Mouse (Mus musculus): ENCODE data around the gene Mdga2. TPM values are rescaled to one million over a fixed set of nuclear protein-coding genes. Genes with fewer than 3 reads are reported as not detected.

Gene Mdga2
- 0.08 and 0.20 TPM in 2 replicates for polyA plus RNA-seq (2012; rRNA removed)

GRCm38 (mm10) chr12:67222221-67223025 is at the start of gene Mdga2:
TSS of gene Mdga2 (minus strand) at chr12:67222549.

All from ovary, adult 2 months (tissue).